Mouse (Mus musculus): Measurements from ENCODE around the gene Tmprss9.
A peak's percentile ranks its signal among the peaks of the same experiment; 100 is the strongest.

The Tmprss9 gene

GRCm38 (mm10) chr10:80895697-80896096 lies 24.0 kb downstream of the Tmprss9 start:
- no peak for DNase-seq

DNA sequence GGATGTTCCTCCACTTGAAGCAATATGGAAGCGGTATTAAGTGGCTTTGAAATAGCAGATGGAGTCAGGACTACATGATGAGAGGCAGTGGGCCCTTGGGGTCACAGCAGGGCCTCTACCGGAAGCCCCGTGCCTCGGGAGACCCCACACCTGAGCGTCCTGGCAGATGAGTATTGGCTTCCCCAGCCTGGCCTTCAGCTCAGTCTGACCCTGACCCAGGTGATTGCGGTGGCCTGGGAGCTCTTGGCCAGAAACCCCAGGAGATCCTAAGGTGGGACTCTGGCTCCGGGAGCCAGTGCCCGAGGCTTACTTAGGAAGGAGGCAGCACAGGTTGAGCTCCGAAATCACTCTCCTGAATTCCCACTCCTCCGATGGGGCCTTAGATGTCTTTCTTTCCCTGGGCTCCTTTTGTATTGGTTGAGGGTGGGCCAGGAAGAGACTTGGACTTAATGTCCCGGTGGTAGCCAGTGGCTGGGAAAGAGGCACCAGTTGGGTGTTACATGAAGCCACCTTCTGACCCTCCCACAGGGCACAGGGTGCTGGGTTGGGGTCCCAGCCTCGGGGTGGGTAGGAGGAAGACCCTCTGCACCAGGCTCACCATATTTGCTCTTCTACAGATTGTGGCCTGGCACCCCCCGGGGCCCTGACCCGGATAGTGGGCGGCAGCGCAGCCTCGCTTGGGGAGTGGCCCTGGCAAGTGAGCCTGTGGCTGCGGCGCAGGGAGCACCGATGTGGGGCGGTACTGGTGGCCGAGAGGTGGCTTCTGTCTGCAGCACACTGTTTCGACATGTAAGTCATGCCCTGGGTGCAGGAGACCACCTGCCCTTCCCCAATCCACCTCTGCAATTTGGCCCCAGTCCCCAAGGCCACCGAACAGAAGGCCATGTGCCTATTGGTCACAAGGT lies 25.2 kb downstream of the Tmprss9 start:
- DNase-seq: no peak

DNA sequence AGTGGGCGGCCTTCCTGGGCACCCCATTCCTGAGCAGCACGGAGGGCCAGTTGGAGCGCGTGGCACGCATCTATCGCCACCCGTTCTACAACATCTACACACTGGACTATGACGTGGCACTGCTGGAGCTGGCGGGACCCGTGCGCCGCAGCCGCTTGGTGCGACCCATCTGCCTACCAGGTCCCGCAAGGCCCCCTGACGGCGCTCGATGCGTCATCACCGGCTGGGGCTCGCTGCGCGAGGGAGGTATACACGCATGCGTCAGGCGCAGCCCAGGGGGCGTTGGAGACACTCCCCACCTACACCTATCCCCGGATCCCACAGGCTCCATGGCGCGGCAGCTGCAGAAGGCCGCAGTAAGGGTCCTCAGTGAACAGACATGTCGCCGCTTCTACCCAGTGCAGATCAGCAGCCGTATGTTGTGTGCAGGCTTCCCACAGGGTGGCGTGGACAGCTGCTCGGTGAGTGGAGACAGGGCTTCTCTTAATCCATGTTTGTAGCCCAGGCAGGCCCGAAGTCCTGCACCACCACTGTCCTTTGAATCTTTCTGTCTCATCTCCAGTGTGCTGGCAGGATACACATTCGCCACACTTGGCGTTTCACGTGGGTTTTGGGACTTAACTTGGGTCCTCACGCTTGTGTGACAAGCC lies 26.3 kb downstream of the Tmprss9 start:
- peak; percentile 68 for DNase-seq

DNA sequence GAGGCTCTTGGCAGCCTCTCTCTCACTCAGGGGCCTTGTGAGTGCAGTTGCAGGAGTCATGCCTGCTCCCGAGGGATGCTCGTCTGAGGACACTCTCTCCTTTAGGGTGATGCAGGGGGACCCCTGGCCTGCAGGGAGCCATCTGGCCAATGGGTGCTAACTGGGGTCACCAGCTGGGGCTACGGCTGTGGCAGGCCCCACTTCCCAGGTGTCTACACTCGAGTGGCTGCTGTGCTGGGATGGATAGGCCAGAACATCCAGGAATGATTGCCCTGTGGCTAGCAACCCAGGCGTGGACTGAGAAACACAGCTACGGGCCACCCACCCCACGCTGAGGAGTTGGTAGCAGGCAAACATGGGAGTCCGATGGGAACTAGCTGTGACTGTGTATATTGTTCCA lies 27.4 kb downstream of the Tmprss9 start:
- DNase-seq: no peak

GRCm38 (mm10) chr10:80899591-80900317 lies 28.1 kb downstream of the Tmprss9 start:
- no peak for DNase-seq

DNA sequence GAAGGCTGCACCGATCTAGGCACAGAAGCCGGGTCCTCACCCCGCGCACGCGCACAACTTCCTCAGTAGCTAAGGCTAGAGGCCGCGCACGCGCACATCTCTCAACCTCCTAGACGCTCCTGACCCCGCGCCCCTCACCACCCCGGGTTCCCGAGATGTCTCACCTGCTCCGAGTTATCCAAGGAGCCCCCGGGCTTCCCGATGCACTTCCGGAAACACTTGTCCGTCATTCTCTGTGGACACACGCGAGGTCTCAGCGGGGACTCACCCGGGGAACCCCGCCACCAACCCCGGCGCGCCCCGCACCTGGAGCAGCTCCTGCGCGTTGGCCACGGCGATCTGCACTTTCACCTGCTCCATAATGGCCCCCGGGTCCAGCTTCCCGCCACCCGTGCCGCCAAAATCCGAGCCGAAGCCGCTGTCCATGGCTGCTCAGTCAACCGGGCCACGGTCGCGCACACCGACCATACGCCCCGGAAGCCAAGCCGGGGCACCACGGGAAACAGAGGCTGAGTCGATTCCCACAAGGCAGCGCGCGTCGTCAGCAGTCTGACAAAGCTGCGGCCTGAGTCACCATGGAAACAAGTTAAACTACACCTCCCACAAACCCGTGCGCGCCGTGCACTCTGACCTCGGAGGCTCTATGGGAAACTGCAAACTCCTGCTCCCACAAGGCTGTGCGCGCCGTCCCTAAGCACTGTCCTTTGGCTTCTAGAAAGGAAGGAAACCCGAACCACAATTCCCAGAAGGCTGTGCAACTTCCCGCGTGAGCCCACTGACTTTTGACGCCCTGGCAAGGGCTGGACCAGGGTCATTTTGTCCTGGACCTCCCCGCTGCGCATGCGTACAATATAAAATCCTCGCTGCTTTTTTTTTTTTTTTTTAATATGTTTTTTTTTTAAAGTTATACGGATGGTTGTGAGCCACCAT lies 28.9 kb downstream of the Tmprss9 start, which contains the start of gene Timm13:
Gene Timm13 (minus strand): TSS at position 652 of the 930 bp plus-strand sequence.
- peak; percentile 98 for DNase-seq

GRCm38 (mm10) chr10:80901409-80902272 lies 30.0 kb downstream of the Tmprss9 start:
- DNase-seq: no peak

- no peak for DNase-seq
These were observed 30.8 kb downstream of the Tmprss9 start for GRCm38 (mm10) chr10:80902273-80902940.

DNA sequence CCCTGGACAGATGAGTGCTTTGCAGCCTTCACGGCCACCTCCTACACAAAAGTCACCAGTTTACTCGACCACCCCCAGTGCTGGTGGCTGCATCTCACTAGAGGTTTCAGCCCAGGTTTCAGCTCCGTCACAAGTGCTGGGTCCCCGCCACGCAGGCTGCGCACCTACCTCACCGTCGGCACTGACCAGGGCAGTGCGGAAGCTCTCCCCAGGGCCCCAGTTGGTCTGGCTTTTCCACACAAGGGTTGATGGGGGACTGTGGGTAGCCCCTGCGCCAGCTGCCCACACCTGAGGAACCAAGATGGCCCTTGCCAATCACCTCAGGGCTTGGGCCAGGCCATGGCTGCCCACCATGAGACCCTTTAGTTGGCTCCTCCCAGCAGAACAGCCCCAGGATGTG lies 31.6 kb downstream of the Tmprss9 start:
- no peak for DNase-seq

GRCm38 (mm10) chr10:80904004-80904693 lies 32.5 kb downstream of the Tmprss9 start:
- no peak for DNase-seq

- DNase-seq: no peak
These were observed 33.1 kb downstream of the Tmprss9 start for GRCm38 (mm10) chr10:80904709-80905108.

DNA sequence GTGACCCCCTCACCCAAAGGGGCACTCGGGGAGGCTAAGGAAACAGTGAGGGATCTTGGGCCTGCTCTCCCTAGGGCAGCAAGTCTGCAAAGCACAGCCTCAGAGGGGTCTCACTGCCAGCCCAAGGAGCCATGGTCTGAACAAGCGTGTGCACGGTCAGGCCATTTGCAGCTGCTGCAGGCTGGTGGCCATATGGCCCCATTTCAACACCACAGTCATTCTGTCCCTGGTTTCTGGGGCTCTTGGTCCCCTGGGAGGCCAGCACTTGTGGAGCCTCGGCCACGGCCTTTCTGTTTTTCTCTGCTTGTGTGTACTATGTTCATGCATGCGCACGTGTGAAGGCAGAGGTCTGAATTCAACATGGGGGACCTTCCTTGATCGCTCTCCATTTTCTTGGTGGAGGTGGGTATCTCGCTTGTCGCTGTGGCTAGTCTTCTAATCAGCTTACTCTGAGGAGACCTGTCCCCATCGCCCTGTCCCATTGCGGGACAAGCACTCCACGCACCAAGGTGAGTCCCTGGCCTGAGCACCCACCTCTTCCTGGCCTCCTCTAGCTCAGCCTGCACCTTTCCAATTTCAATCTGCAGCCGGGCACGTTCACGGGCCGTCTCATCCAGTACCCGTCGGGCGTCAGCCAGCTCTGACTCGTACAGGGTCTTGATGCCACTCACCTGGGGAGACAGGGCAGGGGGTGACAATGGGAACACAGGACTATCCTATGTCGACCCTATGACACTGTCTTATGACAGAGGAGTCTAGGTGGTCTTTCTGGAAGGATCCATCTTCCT lies 37.9 kb downstream of the Tmprss9 start:
- no peak for DNase-seq

DNA sequence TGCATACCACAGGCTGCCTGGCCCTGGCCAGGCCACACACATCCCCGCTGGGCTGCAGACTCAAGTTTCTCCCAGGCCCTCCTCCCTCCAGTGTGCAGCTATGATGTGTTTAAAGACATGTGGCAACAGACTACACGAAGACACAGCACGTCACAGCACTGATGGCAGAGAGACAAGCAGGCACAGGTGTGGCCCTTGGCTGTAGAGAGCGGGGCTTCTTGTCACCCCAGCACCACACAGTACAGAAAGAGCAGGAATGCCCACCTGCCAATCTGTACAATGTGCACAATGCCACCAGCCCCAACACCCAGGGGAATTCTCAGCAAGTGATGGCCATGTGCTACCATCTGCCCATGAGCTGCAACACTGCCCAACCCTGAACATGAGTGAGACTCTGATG lies 39.7 kb downstream of the Tmprss9 start:
- no peak for DNase-seq

- no peak for DNase-seq
These were observed 40.2 kb downstream of the Tmprss9 start for GRCm38 (mm10) chr10:80911891-80912290.

DNA sequence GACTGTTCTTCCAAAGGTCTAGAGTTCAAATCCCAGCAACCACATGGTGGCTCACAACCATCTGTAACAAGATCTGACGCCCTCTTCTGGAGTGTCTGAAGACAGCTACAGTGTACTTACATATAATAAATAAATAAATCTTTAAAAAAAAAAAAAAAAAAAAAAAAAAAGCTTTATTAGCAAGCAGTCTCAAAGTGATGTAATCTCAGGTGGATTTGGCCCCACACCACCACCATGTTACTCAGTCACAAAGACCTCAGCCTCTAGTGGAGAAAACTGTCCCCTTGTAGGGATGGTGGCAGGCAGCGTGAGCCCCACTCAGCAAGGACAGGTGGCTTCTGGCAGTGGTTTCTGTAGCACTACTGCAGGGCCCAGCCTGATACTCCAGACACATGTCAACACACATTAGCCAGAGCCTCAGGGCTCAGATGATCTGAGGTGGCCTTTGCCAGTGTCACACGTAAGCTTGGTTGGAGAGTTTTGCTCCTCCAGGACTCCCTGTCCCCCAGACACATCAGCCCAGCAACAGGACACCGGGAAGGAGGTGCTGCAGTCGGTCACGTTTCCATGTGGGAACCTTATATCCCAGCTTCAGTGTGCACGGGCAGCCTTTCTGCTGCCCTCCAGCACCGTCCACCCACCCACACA lies 41.8 kb downstream of the Tmprss9 start:
- no peak for DNase-seq

DNA sequence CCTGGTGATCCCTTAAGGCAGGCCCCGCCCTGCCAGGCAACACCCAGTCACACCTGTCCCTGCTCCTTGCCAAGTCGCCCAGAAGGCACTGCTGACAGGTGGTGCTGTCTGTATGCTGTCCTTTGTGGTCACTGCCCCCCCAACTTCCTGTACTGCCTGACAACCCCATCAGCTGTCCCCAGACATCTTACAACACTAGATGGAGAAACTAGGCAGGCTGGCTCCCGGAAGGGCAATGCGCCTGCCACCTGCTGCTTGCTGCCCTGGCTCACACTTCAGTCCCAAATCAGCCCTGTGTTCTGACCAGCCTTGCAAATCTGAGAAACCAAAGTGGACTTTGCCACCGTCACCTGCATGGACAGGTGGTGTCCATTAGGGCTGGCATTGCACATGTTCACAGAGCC lies 42.6 kb downstream of the Tmprss9 start:
- DNase-seq: no peak

DNA sequence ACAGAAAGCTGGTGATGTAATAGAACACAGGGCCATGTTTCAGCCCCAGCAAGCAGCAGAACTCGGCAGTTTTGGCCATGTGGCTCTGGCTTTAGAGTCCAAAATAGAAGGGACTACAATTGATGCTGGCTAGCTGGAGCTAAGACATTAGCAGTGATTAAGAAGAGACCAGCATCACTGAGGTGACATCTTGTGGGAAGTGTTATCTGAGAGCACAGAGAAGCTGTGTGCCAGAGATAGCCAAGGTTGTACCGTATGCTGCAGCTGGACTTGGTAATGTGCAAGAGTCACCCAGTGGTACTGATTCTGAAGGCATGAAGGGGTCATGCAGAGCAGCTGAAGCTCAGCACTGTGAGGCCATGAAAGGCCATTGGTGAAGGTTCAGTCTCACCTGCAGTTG lies 43.6 kb downstream of the Tmprss9 start:
- no peak for DNase-seq

- DNase-seq: no peak
These were observed 44.1 kb downstream of the Tmprss9 start for GRCm38 (mm10) chr10:80915736-80916135.

- no peak for DNase-seq
These were observed 45.7 kb downstream of the Tmprss9 start for GRCm38 (mm10) chr10:80917336-80917778.

All from right cerebral cortex, postnatal 14 days (tissue).